8 mouse cellular contexts compared by ENCODE assay signal in genomic region chr10:22658534-22659385, GRCm38 (mm10). TPM values are rescaled to one million over a fixed set of nuclear protein-coding genes. Genes with fewer than 3 reads are reported as not detected.
DNase-seq lines count a peak whose midpoint lies in the region; ATAC-seq lines count a peak whose summit lies in the region.

No protein-coding gene starts in this region.

- peak overlapping the region; percentile 25 for H3K4me2 ChIP-seq in embryonic facial prominence, embryonic 15.5 days (replicated peaks)
- H3K4me2 ChIP-seq in limb, embryonic 11.5 days (ENCODE audit: low read depth, severe bottlenecking) = no peak overlapping the region
- H3K4me2 ChIP-seq in stomach, embryonic 14.5 days (replicated peaks; ENCODE audit: low read depth, low read length) = peak overlapping the region; percentile 25; the same call in 1 of the 2 replicates

- H3K4me3 ChIP-seq in embryonic facial prominence, embryonic 15.5 days (replicated peaks) = no peak overlapping the region
- H3K4me3 ChIP-seq in limb, embryonic 11.5 days (ENCODE audit: low read depth, low read length) = no peak overlapping the region
- H3K4me3 ChIP-seq in stomach, embryonic 14.5 days (ENCODE audit: low read depth, low read length) = no peak overlapping the region

- no peak overlapping the region for H3K27ac ChIP-seq in embryonic facial prominence, embryonic 15.5 days (replicated peaks)
- H3K27ac ChIP-seq in limb, embryonic 11.5 days (replicated peaks; ENCODE audit: low read depth, low read length) = no peak overlapping the region; the same call in 1 of the 2 replicates
- H3K27ac ChIP-seq in stomach, embryonic 14.5 days (ENCODE audit: low read length) = peak overlapping the region; percentile 74

- peaks cover 17% of the 10 kb centered on the region for H3K4me1 ChIP-seq in embryonic facial prominence, embryonic 15.5 days
- H3K4me1 ChIP-seq in limb, embryonic 11.5 days (ENCODE audit: control insufficient read depth, insufficient read depth, low read length) = 0 out of 2 replicates have a peak, but pooled peaks cover 3% of the 10 kb centered on the region
- 0 out of 2 replicates have a peak, but pooled peaks cover 5% of the 10 kb centered on the region for H3K4me1 ChIP-seq in stomach, embryonic 14.5 days (ENCODE audit: control insufficient read depth, insufficient read depth, low read length)

- peak; percentile 59 for DNase-seq in embryo, embryonic 10.5 days (ENCODE audit: low spot score)
- DNase-seq in heart, postnatal 4 days = peak; percentile 34
- peak; percentile 67 for DNase-seq in limb, embryonic 11.5 days (ENCODE audit: low spot score)
- DNase-seq in layer of hippocampus, postnatal 36 days = no peak

- no peak overlapping the region for H3K9ac ChIP-seq in embryonic facial prominence, embryonic 15.5 days
- H3K9ac ChIP-seq in limb, embryonic 11.5 days (ENCODE audit: low read length) = no peak overlapping the region
- H3K9ac ChIP-seq in stomach, embryonic 14.5 days (replicated peaks; ENCODE audit: low read depth, low read length) = no peak overlapping the region

- no peaks in the 10 kb centered on the region for H3K27me3 ChIP-seq in embryonic facial prominence, embryonic 15.5 days
- no peaks in the 10 kb centered on the region for H3K27me3 ChIP-seq in limb, embryonic 11.5 days (ENCODE audit: control insufficient read depth, insufficient read depth, low read length)
- H3K27me3 ChIP-seq in stomach, embryonic 14.5 days (ENCODE audit: control insufficient read depth, insufficient read depth, low read length) = no peaks in the 10 kb centered on the region

- no peaks in the 10 kb centered on the region for H3K36me3 ChIP-seq in embryonic facial prominence, embryonic 15.5 days
- no peaks in the 10 kb centered on the region for H3K36me3 ChIP-seq in limb, embryonic 11.5 days (ENCODE audit: control insufficient read depth, insufficient read depth, low read length)
- H3K36me3 ChIP-seq in stomach, embryonic 14.5 days (ENCODE audit: control insufficient read depth, insufficient read depth, low read length) = no peaks in the 10 kb centered on the region

- no peaks in the 10 kb centered on the region for H3K9me3 ChIP-seq in embryonic facial prominence, embryonic 15.5 days (replicated peaks)
- H3K9me3 ChIP-seq in limb, embryonic 11.5 days (ENCODE audit: control insufficient read depth, low read length) = no peaks in the 10 kb centered on the region
- H3K9me3 ChIP-seq in stomach, embryonic 14.5 days (ENCODE audit: control insufficient read depth, low read depth, low read length) = no peaks in the 10 kb centered on the region

- ATAC-seq in embryonic facial prominence, embryonic 15.5 days (ENCODE audit: insufficient number of reproducible peaks, low FRiP score, low TSS enrichment, low read depth) = peak; percentile 77
- ATAC-seq in limb, embryonic 11.5 days (ENCODE audit: insufficient number of reproducible peaks, low FRiP score, low TSS enrichment, low read depth) = peak; percentile 75; the same call in 1 of the 2 replicates
- ATAC-seq in stomach, embryonic 14.5 days (ENCODE audit: insufficient number of reproducible peaks, insufficient read depth, low FRiP score, low read depth) = peak; percentile 85
- ATAC-seq in megakaryocyte, adult 5-6 weeks (ENCODE audit: poor library complexity, severe bottlenecking) = no peak
- no peak for ATAC-seq in erythroblast, adult 5-6 weeks (replicated peaks; ENCODE audit: low FRiP score, poor library complexity, severe bottlenecking)

- WGBS in embryonic facial prominence, embryonic 15.5 days = 26% methylated on average over 23 of the region's 23 CpGs
- 47% methylated on average over 23 of the region's 23 CpGs for WGBS in limb, embryonic 11.5 days
- 35% methylated on average over 23 of the region's 23 CpGs for WGBS in stomach, embryonic 14.5 days

RNA-seq across cellular contexts. Expression of gene Slc2a12, which starts 13.9 kb away (rescaled TPM):
- 3.7 and 3.8 TPM in 2 replicates for polyA plus RNA-seq in embryonic facial prominence, embryonic 15.5 days (2015; fragmentation: Nextera tagmentation; extraction: Ambion mirVana)
- 10 to 100 TPM in 1 of 2 experiments, 1 to 10 TPM in 1; 5.9 to 10.9 TPM for total RNA-seq in heart, postnatal 4 days (2021)
- 0.96 and 1.4 TPM in 2 replicates for polyA plus RNA-seq in limb, embryonic 11.5 days (2014; fragmentation: Nextera tagmentation; extraction: Ambion mirVana)
- polyA plus RNA-seq in stomach, embryonic 14.5 days (2014; fragmentation: Nextera tagmentation; extraction: Ambion mirVana) = 2.8 TPM in 2 replicates
- not detected in 2 replicates for total RNA-seq in megakaryocyte, adult 5-6 weeks (2015)
- 0.11 TPM in 1 of 2 replicates, not detected in the other for total RNA-seq in megakaryocyte, adult 5-6 weeks (2017)
- total RNA-seq in erythroblast, adult 5-6 weeks (2015; ENCODE audit: low replicate concordance) = not detected in 2 replicates
- total RNA-seq in erythroblast, adult 5-6 weeks (2017; ENCODE audit: low replicate concordance) = not detected in 2 replicates
- 1 to 10 TPM; 4.0 to 4.2 TPM for total RNA-seq in layer of hippocampus, postnatal 36 days (2021)

Comparison
In these comparisons a context has a peak if more than half of its experiments do, and no peak if none do; other contexts are left out.
1. DNase-seq: peak in embryo, embryonic 10.5 days (single experiment), heart, postnatal 4 days (single experiment) and limb, embryonic 11.5 days (single experiment); none in layer of hippocampus, postnatal 36 days (0 of 2).
2. ATAC-seq: peak in embryonic facial prominence, embryonic 15.5 days (single experiment), limb, embryonic 11.5 days (single experiment) and stomach, embryonic 14.5 days (single experiment); none in megakaryocyte, adult 5-6 weeks (single experiment) and erythroblast, adult 5-6 weeks (single experiment).
3. RNA of gene Slc2a12, which starts 13.9 kb away (total RNA-seq): 5.9 to 10.9 TPM in heart, postnatal 4 days and 4.0 to 4.2 TPM in layer of hippocampus, postnatal 36 days; 0.11 TPM in megakaryocyte, adult 5-6 weeks and not detected in erythroblast, adult 5-6 weeks; every median in the first group is over 4 times any median in the second.